Mouse (Mus musculus): ENCODE results near the gene Optc. TPM values are rescaled to one million over a fixed set of nuclear protein-coding genes. Genes with fewer than 3 reads are reported as not detected.

The Optc gene
- not detected in 4 replicates for total RNA-seq (2023; ENCODE audit: inconsistent age)

GRCm38 (mm10) chr1:133907949-133908658 lies at the start of gene Optc:
Gene Optc (minus strand): TSS chr1:133907999.

GRCm38 (mm10) chr1:133921304-133921751 lies 13.5 kb upstream of the Optc start, which contains the start of gene Prelp:
Gene Prelp (minus strand): TSS chr1:133921414.

Other genes with a start within 250 kb of the Optc start
- 25.3 to 31.7 TPM (median 27.8 TPM) in 4 replicates for gene Zbed6, start 247.1 kb downstream of the Optc start, total RNA-seq (2023; ENCODE audit: inconsistent age)
- gene Gm38394, start 246.7 kb downstream of the Optc start, total RNA-seq (2023; ENCODE audit: inconsistent age), result 41.2 to 51.2 TPM (median 44.9 TPM) in 4 replicates
- gene Lax1, start 217.9 kb downstream of the Optc start, total RNA-seq (2023; ENCODE audit: inconsistent age), result 190 to 229 TPM (median 199 TPM) in 4 replicates
- gene Atp2b4, start 107.0 kb downstream of the Optc start, total RNA-seq (2023; ENCODE audit: inconsistent age), result 0.15 to 1.4 TPM (median 0.27 TPM) in 4 replicates
- gene Prelp, start 13.4 kb upstream of the Optc start, total RNA-seq (2023; ENCODE audit: inconsistent age), result not detected in 4 replicates
- gene Fmod, start 129.3 kb upstream of the Optc start, total RNA-seq (2023; ENCODE audit: inconsistent age), result not detected in 4 replicates
- gene Btg2, start 171.1 kb upstream of the Optc start, total RNA-seq (2023; ENCODE audit: inconsistent age), result 317 to 383 TPM (median 362 TPM) in 4 replicates
- not detected in 4 replicates for gene Chit1, start 203.2 kb upstream of the Optc start, total RNA-seq (2023; ENCODE audit: inconsistent age)